Mouse (Mus musculus) small intestine, adult 2 months (tissue): ENCODE results near the gene Pcna.
"Not testable (repeated sequence)": the region's sequence is repeated elsewhere in the genome, so short reads cannot be mapped to it uniquely, and the experiment has no call there.

Experiments used
- CTCF ChIP-seq: fragments of 200-500 bp; IDR thresholded peaks from 2 replicates; pipeline ENCODE4 v1.5.1; 2012; ENCODE audit warnings: low read depth, mild to moderate bottlenecking, control low read depth, inconsistent platforms, low read length, moderate library complexity, mixed read lengths; ENCODE audit not compliant: insufficient replicate concordance, insufficient read length; ENCODE audit errors: extremely low read depth
- POLR2A ChIP-seq: fragments of 200-500 bp; IDR thresholded peaks from 2 replicates; pipeline ENCODE4 v1.6.1; 2012; ENCODE audit warnings: low read depth, mild to moderate bottlenecking, control low read depth, inconsistent platforms, low read length, moderate library complexity

- TF ChIP-seq CTCF, POLR2A: not testable (repeated sequence)
Observed at GRCm38 (mm10) chr2:132285722-132286121, 32.6 kb upstream of the Pcna start.
